Mouse (Mus musculus) embryonic facial prominence, embryonic 14.5 days (tissue): ENCODE results near the gene Klhdc8b. TPM values are rescaled to one million over a fixed set of nuclear protein-coding genes. Genes with fewer than 3 reads are reported as not detected.

ENCODE experiments used
- ATAC-seq: fragments of 200-750 bp; cut with Nextera tagmentation; 2 replicates; pipeline ENCODE4 v1.8.0; 2017; ENCODE audit warnings: low read depth, moderate number of reproducible peaks, moderate TSS enrichment
- DNase-seq: peaks from one replicate; pipeline ENCODE4 v3.0.0-alpha.2; 2015; ENCODE audit warnings: low spot score
- H3K27ac ChIP-seq: fragments of 300-500 bp; sonication (generic); replicated peaks from 2 replicates; pipeline ENCODE4 v1.5.1; 2014; ENCODE audit warnings: low read depth, mild to moderate bottlenecking, low read length, moderate library complexity
- H3K27me3 ChIP-seq: fragments of 300-500 bp; sonication (generic); replicated peaks from 2 replicates; pipeline ENCODE4 v1.6.1; 2014; ENCODE audit warnings: low read length; ENCODE audit not compliant: control insufficient read depth, insufficient read depth
- H3K36me3 ChIP-seq: fragments of 300-500 bp; sonication (generic); 2 replicates; pipeline ENCODE4 v1.6.1; 2014; ENCODE audit warnings: low read length, mixed read lengths; ENCODE audit not compliant: control insufficient read depth, insufficient read depth
- H3K4me1 ChIP-seq: fragments of 300-500 bp; sonication (generic); 2 replicates; pipeline ENCODE4 v1.6.1; 2014; ENCODE audit warnings: antibody characterized with exemption, low read length; ENCODE audit not compliant: control insufficient read depth, insufficient read depth
- H3K4me2 ChIP-seq: fragments of 300-500 bp; sonication (generic); 2 replicates; pipeline ENCODE4 v1.6.1; 2014; ENCODE audit warnings: low read depth, mild to moderate bottlenecking, low read length, moderate library complexity, mixed read lengths
- H3K4me3 ChIP-seq: fragments of 300-500 bp; sonication (generic); 2 replicates; pipeline ENCODE4 v1.5.1; 2014; ENCODE audit warnings: low read depth, mild to moderate bottlenecking, low read length
- H3K9ac ChIP-seq: fragments of 300-500 bp; sonication (generic); 2 replicates; pipeline ENCODE4 v1.6.1; 2014; ENCODE audit warnings: low read depth, mild to moderate bottlenecking, low read length, moderate library complexity, mixed read lengths
- H3K9me3 ChIP-seq: fragments of 300-500 bp; sonication (generic); 2 replicates; pipeline ENCODE4 v1.6.1; 2016; ENCODE audit warnings: low read length; ENCODE audit not compliant: control insufficient read depth
- WGBS: fragments of 180-500 bp; shearing (Covaris S2); extraction: QIAGEN DNeasy Blood & Tissue Kit; methylation state at CpG from one replicate; pipeline ENCODE4 v1.1.7; 2014; 5-methylcytosine and 5-hydroxymethylcytosine counted together
- polyA plus RNA-seq: library from polyadenylated mRNA; unstranded; fragments of >200 nt; fragmentation: Nextera tagmentation; extraction: Ambion mirVana; gene quantifications from 2 replicates; pipeline ENCODE4 v1.2.1, GENCODE M21; 2014

Gene Klhdc8b
- polyA plus RNA-seq, 1 experiment from 2014 or later: 23.7 TPM

DNA sequence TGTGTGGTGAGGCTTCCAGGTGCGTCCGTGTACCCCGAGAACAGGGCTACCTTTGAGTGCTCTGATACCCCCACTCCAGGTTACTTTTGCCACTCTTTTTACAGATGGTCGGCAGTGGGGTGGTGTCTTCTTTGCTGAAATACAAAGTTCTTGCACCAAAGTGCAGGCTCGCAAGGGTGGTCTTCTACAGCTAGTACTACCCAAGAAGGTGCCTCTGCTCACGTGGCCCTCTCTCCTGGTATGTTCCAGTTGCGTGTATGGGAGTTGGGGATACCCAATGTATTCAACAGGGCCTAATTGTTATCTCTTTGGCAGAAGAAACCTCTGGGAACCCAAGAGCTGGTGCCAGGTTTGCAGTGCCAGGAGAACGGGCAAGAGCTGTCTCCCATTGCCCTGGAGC, 31.9 kb upstream of the Klhdc8b start:
- WGBS: 94% methylated on average over 8 of the region's 8 CpGs
- H3K4me2 ChIP-seq: no peak overlapping the region
- H3K4me3 ChIP-seq: no peak overlapping the region
- ATAC-seq (no peak), DNase-seq (no peak)
- H3K4me1 ChIP-seq: peaks cover 9% of the 10 kb centered on the region
- no peak overlapping the region for H3K27ac ChIP-seq
- peaks cover 77% of the 10 kb centered on the region for H3K36me3 ChIP-seq
- no peak overlapping the region for H3K9ac ChIP-seq
- H3K27me3 ChIP-seq: no peaks in the 10 kb centered on the region
- H3K9me3 ChIP-seq: no peaks in the 10 kb centered on the region

- H3K9me3 ChIP-seq: no peaks in the 10 kb centered on the region
- ATAC-seq (no peak), DNase-seq (peak; percentile 9)
- peaks cover 77% of the 10 kb centered on the region for H3K36me3 ChIP-seq
- no peak overlapping the region for H3K27ac ChIP-seq
- peak overlapping the region; percentile 79 for H3K4me3 ChIP-seq
- H3K4me2 ChIP-seq: peak overlapping the region; percentile 88
- WGBS: 87% methylated on average over 16 of the region's 16 CpGs
- H3K27me3 ChIP-seq: no peaks in the 10 kb centered on the region
- peaks cover 9% of the 10 kb centered on the region for H3K4me1 ChIP-seq
- H3K9ac ChIP-seq: peak overlapping the region; percentile 96
These were observed 30.8 kb upstream of the Klhdc8b start for GRCm38 (mm10) chr9:108492043-108492750.

DNA sequence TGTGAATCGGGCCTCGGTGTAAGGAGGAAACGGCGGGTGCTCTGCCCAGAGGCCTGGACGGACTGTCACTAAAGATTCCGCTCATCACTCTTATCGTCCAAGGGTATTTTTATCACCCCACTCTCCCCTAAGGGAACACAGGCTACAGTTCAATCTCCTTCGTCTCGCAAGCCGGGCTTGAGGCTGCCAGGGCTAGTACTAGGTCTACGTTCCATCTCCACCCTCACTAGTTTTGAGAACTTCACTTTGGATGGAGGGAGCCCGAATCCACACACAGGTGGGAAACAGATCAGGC, 29.9 kb upstream of the Klhdc8b start:
- Histone ChIP-seq H3K9ac (peak overlapping the region; percentile 96), H3K9me3 (no peaks in the 10 kb centered on the region), H3K4me1 (peaks cover 9% of the 10 kb centered on the region), H3K27me3 (no peaks in the 10 kb centered on the region), H3K4me2 (peak overlapping the region; percentile 88), H3K36me3 (peaks cover 77% of the 10 kb centered on the region), H3K4me3 (peak overlapping the region; percentile 79), H3K27ac (peak overlapping the region; percentile 97)
- no peak for ATAC-seq
- 8% methylated on average over 12 of the region's 12 CpGs for WGBS
- DNase-seq: no peak

GRCm38 (mm10) chr9:108490559-108491285, 29.3 kb upstream of the Klhdc8b start, which contains the start of gene Usp19:
Gene Usp19, plus strand, starts transcription at chr9:108490602.
- Histone ChIP-seq H3K9ac (peak within 1 kb of the TSS; percentile 96), H3K27ac (peak within 1 kb of the TSS; percentile 97), H3K4me2 (peak within 1 kb of the TSS; percentile 88), H3K9me3 (no peaks in the 10 kb centered on the region), H3K4me3 (peak within 1 kb of the TSS; percentile 79), H3K27me3 (no peaks in the 10 kb centered on the region), H3K36me3 (peaks cover 77% of the 10 kb centered on the region), H3K4me1 (peaks cover 9% of the 10 kb centered on the region)
- DNase-seq (peak; percentile 99), ATAC-seq (peak; percentile 96)
- WGBS: under 1% methylated on average over 48 of the region's 69 CpGs

DNA sequence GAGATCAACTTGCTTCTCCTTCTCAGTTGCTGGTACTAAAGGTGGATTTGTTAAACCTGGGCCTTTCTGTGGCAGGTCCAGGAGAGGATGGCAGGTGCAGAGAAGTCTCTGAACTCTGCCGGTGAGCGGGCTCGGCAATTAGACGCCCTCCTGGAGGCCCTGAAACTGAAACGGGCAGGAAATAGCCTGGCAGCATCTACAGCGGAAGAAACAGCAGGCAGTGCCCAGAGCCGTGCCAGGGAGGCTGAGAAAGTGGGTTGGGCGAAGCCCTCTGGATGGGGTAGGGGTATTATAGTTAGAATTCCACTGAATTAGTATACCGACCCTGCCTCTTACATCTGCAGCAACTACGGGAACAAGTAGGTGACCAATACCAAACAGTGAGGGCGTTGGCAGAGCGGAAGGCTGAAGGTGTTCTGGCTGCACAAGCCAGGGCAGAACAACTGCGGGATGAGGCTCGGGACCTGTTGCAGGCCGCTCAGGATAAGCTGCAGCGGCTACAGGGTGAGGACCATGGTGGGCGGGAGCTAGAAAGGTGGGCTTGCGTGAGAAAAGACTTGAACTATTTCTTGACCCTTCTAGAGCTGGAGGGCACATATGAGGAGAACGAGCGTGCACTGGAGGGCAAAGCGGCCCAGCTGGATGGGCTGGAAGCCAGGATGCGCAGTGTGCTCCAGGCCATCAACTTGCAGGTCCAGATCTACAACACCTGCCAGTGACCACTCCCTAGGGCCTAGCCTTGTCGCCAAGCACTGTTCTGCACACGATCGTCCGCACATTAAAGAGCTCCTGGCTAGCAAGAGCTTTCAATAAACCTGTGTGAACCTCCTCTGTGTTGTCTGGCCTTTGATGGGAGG, 28.5 kb upstream of the Klhdc8b start:
- H3K4me3 ChIP-seq: peak overlapping the region; percentile 79
- WGBS: 66% methylated on average over 26 of the region's 26 CpGs
- no peaks in the 10 kb centered on the region for H3K9me3 ChIP-seq
- H3K4me1 ChIP-seq: peaks cover 9% of the 10 kb centered on the region
- peak overlapping the region; percentile 96 for H3K9ac ChIP-seq
- ATAC-seq (no peak; the same call in 1 of the 2 replicates), DNase-seq (no peak)
- peak overlapping the region; percentile 88 for H3K4me2 ChIP-seq
- peaks cover 77% of the 10 kb centered on the region for H3K36me3 ChIP-seq
- H3K27me3 ChIP-seq: no peaks in the 10 kb centered on the region
- peak overlapping the region; percentile 97 for H3K27ac ChIP-seq

GRCm38 (mm10) chr9:108489215-108489614, 27.8 kb upstream of the Klhdc8b start:
- 96% methylated on average over 19 of the region's 20 CpGs for WGBS
- DNase-seq (no peak), ATAC-seq (no peak)
- Histone ChIP-seq H3K27ac (no peak overlapping the region; the same call in 1 of the 2 replicates), H3K4me1 (peaks cover 9% of the 10 kb centered on the region), H3K4me2 (no peak overlapping the region), H3K36me3 (peaks cover 77% of the 10 kb centered on the region), H3K9me3 (no peaks in the 10 kb centered on the region), H3K27me3 (no peaks in the 10 kb centered on the region), H3K4me3 (no peak overlapping the region), H3K9ac (no peak overlapping the region)

GRCm38 (mm10) chr9:108488403-108488802, 27.0 kb upstream of the Klhdc8b start:
- ATAC-seq: no peak
- DNase-seq: no peak
- Histone ChIP-seq H3K27ac (no peak overlapping the region), H3K36me3 (peaks cover 77% of the 10 kb centered on the region), H3K9ac (no peak overlapping the region), H3K4me3 (no peak overlapping the region), H3K9me3 (no peaks in the 10 kb centered on the region), H3K4me2 (no peak overlapping the region), H3K4me1 (peaks cover 9% of the 10 kb centered on the region), H3K27me3 (no peaks in the 10 kb centered on the region)
- WGBS: 94% methylated on average over 15 of the region's 17 CpGs

GRCm38 (mm10) chr9:108486973-108487530, 25.7 kb upstream of the Klhdc8b start:
- Histone ChIP-seq H3K4me1 (peaks cover 6% of the 10 kb centered on the region), H3K27ac (no peak overlapping the region), H3K4me3 (no peak overlapping the region), H3K9ac (no peak overlapping the region), H3K9me3 (no peaks in the 10 kb centered on the region), H3K4me2 (no peak overlapping the region), H3K36me3 (peaks cover 77% of the 10 kb centered on the region), H3K27me3 (no peaks in the 10 kb centered on the region)
- WGBS: 95% methylated on average over 8 of the region's 8 CpGs
- DNase-seq (no peak), ATAC-seq (no peak)
